ENCODE assay signal across 11 mouse cellular contexts in the genomic region with DNA sequence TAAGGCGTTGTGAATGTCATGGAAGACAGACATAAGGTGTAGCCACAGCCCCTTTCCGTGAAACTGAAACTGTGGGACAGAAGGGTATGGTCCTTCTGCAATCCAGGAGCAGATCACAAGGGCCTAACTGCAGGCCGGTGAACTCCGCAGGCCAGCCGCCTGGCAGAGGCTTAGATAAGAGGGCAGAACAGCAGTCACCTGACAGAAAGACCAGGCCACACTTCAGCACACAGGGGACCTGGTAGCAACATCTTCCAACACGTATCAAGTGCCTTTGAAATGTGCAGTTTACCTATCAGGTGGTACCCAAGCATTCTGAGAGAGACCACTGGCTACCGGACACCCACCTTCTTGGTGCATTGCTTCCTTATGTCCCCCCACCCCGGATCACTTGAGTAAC.
"Had no signal": no experiment of that assay in that cellular context is flagged by ENCODE, and none has a peak within 500 bp of the region (broad histone marks: within the 10 kb centered on the region; RNA-seq: fewer than 3 reads in every experiment).

No protein-coding gene starts in this region.

- DNase-seq: kidney, postnatal 14 days; kidney, postnatal 4 days; left cerebral cortex, postnatal 4 days; liver, embryonic 13.5 days; lung, adult 2 months; lung, postnatal 14 days; lung, postnatal 4 days; midbrain, embryonic 14.5 days; thymus, adult 18-20 months; thymus, postnatal 36 days had no signal

- H3K36me3 ChIP-seq: liver, embryonic 13.5 days had no signal

- H3K9me3 ChIP-seq: liver, embryonic 13.5 days had no signal

- H3K9ac ChIP-seq: liver, embryonic 13.5 days had no signal

- H3K4me2 ChIP-seq: liver, embryonic 13.5 days; midbrain, embryonic 11.5 days had no signal

- H3K27ac ChIP-seq: liver, embryonic 13.5 days had no signal

- H3K27me3 ChIP-seq: liver, embryonic 13.5 days had no signal

- H3K4me3 ChIP-seq: liver, embryonic 13.5 days had no signal
